Mouse (Mus musculus) bone marrow, adult 2 months (tissue): ENCODE results near the gene Cenpm.

Experiments
- CTCF ChIP-seq: fragments of 200-500 bp; IDR thresholded peaks from 2 replicates; pipeline ENCODE4 v1.5.1; 2011; ENCODE audit warnings: low read length, control low read depth; ENCODE audit not compliant: control insufficient read depth, insufficient read depth
- POLR2A ChIP-seq: fragments of 200-500 bp; IDR thresholded peaks from 2 replicates; pipeline ENCODE4 v1.6.1; 2011; ENCODE audit warnings: low read depth, mild to moderate bottlenecking, control low read depth, low read length, borderline replicate concordance; ENCODE audit not compliant: control insufficient read depth

DNA sequence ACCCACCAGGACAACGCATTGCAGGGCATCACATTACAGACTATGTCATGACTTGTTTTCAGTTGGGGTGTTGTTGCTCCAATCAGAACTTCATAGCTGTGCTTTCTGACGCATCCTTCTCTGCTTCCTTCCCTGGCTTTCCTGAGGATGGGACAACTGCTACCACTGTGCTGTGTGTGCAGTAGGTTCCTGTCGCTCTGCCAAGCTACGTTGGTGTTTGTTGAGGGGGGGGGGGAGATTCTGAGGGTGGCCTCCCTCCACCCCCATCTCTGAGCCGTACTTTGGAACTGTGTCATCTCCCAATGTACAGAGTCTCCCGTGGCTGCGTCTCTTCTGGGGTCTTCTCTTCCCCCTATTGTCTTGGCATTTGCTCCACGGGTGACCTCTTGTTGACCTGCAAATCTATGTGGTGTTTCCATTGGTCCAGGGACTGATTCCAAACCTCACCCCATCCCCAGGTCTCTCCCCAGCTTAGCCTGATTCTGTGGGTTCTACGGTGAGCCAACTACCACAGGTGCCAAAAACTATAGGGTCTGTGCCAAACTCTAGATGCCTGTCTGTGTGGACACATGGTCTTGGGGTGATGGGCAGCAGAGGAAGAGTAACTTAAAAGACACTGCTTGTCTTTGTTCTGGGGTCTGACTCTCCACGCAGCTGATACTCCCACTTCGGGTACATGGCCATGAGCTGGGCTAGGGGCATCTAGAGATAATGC lies 29.1 kb downstream of the Cenpm start:
- TF ChIP-seq POLR2A (no peak), CTCF (no peak)
